Mouse (Mus musculus) neutrophil, adult 5-6 weeks (primary cell): ENCODE data around the gene Ssh2. TPM values are rescaled to one million over a fixed set of nuclear protein-coding genes. Genes with fewer than 3 reads are reported as not detected.

Experiments used
- ATAC-seq: fragments of 151-379, 151-347 bp; 2 replicates; pipeline ENCODE4 v1.8.0; 2017; ENCODE audit warnings: mild to moderate bottlenecking, moderate TSS enrichment; ENCODE audit not compliant: insufficient number of reproducible peaks, poor library complexity, low FRiP score, severe bottlenecking; ENCODE audit errors: extremely low read depth
- total RNA-seq: library from RNA; stranded (forward); fragments of 200-1000 nt; gene quantifications from 2 replicates; pipeline ENCODE4 v1.2.3, GENCODE M21; 2017

Ssh2 gene
- total RNA-seq, 1 experiment from 2014 or later, result 463 TPM

- no peak for ATAC-seq
Observed at GRCm38 (mm10) chr11:77317721-77318477, 101.8 kb downstream of the Ssh2 start.

- ATAC-seq, result no peak
Observed at GRCm38 (mm10) chr11:77318478-77319118, 102.5 kb downstream of the Ssh2 start.

GRCm38 (mm10) chr11:77321214-77321613 lies 105.1 kb downstream of the Ssh2 start:
- no peak for ATAC-seq

- ATAC-seq, result no peak
Observed at GRCm38 (mm10) chr11:77330529-77330928, 114.4 kb downstream of the Ssh2 start.

DNA sequence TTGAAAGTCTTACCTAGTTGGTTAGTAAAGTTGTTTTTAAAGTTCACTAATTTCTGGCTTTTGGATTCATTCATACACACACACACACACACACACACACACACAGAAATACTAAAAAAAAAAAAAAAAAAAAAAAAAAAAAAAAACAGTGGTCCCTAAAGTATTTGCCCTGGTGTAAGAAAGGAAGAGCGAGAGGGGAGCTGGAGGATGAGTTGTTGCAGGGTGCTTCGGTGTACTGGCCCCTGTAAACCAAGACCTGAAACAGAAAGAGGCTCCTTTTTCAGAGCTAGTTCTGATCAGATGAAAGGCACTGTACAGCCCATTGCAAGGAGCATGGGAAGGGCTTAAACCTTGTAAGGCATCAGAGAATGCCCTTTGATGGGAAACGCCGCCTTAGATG lies 131.2 kb downstream of the Ssh2 start:
- no peak for ATAC-seq

GRCm38 (mm10) chr11:77348142-77348741 lies 132.2 kb downstream of the Ssh2 start:
- peak; percentile 90 for ATAC-seq

DNA sequence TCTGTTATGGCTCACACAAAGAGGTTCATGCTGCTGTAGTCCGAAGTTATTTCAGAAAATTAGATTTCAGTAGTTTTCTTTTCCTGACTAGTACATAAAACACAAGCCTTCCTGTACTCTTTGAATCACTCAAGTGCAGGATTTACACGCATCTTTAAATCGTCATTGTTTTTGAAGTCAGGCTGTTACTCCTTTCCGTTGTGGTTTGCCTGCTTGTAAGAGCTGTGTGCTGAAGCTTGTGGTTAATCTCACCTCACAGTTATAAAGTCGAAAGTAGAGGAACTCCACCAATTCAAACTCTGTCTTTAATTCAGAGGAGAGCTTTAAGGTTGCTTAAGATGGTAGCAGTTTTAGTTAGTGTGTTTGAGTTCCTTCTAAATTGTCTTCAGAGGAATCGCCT lies 132.9 kb downstream of the Ssh2 start:
- peak; percentile 39; the same call in 1 of the 2 replicates for ATAC-seq

DNA sequence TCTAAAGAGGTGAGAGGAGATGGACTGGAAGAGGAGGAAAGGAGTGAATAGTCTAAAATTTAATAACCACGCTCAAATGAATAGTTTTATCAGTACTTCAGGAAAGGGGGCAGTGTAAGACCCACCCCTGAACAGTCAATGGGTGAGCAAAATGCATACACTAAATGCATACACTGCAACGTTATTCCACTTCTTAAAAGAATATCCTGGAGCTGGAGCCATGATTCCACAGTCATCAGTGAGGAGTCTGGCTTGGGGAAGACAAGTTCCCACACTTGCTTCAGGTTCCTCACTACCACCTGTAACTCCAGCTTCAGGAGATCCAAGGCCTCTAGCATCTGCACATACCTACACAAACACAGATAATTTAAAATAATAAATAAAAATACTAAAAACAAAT lies 133.6 kb downstream of the Ssh2 start:
- ATAC-seq, result no peak

DNA sequence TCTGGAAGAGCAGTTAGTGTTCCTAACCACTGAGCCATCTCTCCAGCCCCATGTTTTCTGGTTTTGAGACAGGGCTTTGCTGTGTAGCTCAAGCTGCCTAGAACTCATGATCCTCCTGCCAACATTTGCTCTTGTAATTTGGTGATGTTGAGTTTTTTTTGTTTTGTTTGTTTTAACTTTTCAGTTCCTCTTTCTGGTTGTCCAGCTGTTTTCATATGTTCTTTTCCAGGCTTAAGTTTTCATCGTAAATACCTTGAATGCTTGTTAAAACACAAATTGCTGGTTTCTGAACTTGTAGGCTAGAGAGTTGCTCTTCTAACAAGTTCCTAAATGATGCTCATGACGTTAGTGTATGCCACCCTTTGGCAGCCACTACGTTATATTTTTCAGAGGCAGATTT lies 139.0 kb downstream of the Ssh2 start:
- no peak for ATAC-seq

DNA sequence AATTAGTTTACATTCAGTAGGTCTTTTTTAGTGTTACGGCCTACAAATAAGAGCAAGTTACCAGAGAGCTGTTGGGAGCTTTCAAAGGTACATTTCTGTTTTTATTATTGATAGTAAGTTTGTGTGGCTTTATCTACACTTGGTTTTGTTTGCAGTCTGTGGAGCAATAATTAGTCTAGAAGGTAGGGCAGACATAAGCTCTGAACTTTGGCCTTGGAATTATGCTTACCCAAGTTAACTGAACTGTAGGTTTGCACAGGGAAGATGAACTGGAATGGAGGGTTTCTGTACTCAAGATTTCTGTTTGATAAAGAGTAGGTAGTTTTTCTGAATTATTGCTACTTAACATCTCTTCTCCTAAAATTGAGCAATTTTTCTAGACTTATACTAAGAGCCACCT lies 141.8 kb downstream of the Ssh2 start:
- no peak for ATAC-seq

DNA sequence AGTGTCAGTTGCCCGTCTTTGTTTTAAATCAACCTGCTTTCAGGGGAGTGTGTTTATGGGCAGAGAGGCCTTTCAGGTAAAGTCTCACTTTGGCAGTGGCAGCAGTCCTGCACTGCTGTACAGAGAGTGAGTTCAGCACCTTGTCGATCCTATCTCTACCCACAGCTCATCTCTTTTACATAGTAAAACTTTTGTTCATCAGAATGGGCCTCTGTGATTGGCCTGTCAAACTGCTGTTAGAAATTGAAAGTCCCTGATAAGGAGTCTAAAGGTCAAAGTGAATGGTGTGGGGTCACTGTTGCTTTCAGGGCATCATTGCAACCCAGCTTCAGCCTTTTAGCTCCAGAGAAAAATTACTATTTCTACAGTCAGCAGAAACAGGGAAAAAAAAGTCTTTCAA lies 147.4 kb downstream of the Ssh2 start:
- no peak for ATAC-seq

DNA sequence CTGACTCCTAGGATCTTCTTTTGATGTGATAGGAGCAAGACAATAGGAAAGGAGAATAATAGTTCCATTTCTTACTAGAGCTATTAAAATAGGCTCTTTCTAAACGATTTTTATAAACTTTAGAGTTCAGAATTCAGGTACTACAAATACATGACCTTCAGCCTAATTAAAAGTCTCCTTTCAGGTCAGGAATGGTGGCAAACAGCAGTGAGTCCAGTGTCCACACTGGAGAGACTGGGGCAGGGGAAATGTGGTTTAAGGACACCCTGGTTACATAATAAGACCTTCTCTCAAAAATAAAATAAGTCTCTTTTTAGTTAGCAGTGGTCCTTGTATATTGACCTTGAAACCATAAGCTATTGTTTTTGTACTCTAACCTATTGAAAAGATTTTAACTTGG lies 148.3 kb downstream of the Ssh2 start:
- no peak for ATAC-seq

DNA sequence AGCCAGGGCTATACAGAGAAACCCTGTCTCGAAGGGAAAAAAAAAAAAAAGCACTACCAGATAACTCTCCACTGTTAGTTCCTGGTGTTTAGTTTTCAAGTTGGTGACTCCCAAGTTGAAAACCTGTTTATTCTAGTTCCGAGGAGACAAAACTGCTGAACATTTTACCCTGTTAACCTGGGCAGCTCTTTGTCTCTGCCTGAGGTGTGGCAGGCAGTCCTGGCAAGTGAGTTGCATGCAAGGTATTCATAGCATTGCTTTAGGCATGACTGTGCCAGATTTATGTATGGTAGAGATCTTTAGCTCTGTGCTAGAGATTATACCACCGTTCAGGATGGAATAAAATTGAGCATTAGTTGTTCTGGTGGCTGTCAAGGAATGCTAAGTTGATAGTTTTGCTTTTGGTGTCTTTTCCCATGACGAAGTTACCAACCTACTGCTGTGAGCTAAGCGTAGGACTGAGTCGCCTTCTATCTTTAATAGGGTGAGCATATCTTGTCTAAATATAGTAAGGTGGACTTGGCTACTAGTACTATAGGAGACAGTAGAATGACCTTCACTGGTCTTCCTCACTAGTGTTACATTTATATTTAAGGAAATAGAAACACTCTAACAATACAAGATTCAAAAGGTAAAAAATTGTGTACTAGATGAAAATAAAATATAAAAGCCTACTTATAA lies 149.8 kb downstream of the Ssh2 start:
- no peak for ATAC-seq

DNA sequence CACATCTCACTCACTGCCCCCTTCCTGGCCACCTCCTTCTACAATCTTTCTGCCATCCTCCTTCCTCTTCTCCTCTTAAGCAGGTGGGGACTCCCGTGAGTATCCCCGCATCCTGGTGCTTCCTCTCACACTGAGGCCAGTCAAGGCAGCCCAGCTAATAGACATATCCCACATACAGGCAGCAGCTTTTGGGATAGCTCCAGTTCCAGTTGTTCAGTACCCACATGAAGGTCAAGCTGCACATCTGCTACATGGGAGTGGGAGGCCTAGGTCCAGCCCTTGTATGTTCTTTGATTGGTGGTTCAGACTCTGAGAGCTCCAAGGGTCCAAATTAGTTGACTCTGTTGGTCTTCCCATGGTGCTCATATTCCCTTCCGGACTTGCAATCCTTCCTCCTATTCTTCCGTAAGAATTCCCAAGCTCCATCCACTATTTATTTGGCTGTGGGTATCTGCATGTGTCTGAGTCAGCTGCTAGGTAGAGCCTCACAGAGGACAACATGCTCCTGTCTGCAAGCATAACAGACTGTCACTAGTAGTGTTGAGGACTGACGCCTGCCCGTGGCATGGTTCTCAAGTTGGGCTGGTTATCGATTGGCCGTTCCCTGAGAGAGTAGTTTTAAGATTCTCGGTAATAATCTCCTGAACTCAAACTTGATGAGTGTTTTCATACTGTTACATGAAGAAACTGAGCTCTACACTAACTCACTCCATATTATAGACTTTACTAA lies 151.6 kb downstream of the Ssh2 start:
- no peak for ATAC-seq

DNA sequence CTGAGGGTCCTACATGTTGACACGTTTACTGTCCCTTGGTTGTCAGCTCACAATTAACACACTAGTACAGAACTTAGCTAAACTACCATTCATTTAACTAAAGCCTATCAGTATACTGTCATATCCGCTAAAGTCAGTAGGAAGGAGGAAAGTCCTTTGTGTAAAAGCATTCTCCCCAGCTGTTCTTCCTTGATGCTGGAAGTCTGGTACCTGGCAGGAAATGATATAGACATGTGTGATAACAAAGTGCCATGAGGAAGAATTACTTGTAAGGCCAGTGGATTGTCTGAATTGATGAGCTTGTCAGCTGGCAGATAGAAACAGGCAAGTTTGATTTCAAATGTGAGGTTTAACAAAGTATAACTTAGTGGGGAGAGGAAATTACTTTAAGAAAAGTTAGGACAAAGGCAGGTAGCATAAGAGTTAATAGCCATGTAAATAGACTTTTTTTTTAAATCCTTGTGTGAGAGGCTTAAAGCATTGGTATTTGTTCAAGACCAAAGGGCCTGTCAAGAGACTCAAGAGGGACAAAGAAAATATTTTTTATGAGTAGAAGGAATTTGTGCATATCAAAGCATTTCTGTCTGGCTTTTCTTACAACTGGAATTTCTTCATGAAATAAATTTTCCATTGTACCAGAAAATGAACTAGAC lies 153.2 kb downstream of the Ssh2 start:
- no peak for ATAC-seq

- ATAC-seq, result no peak
Observed at GRCm38 (mm10) chr11:77369841-77370191, 153.7 kb downstream of the Ssh2 start.

DNA sequence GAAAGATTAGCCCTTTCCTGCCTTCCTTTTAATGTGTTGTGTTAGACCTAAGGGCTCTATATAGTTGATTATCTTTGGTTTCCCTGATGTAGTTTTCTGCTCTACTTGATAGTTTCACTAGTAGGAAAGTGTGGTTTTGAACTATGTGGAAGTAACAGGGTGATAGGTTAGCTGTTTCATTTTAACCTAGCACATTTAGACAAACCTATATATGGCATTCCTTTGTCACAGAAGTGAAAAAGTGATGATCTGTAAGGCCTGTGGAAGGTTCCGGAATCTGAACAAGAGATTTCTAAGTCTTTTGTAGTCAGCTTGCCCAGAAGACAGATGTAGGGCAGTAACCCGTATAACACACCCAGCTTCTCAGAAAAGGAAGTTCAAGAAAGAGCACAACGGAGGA lies 155.0 kb downstream of the Ssh2 start:
- peak; percentile 58 for ATAC-seq

DNA sequence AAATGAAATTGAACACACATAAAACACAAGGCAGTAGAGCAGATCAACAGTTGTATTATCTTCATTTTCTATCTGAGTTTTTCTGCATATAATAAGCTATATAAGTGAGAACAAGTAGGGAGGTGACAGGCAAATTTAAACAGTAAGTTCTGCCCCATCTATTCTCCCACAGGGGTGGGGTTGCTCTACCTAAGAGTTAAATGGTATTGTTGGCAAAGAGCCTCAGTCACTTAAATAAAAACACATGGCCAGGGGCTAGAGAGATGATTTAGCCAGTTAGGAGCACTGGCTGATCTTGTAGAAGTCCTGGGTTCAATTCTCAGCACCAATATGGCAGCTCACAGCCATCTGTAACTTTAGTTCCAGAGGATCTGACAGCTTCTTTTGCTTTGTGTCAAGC lies 155.6 kb downstream of the Ssh2 start:
- ATAC-seq, result no peak
